Mouse (Mus musculus): ENCODE data around the gene Cdh20.
"Not testable (repeated sequence)": the region's sequence is repeated elsewhere in the genome, so short reads cannot be mapped to it uniquely, and the experiment has no call there.

Cdh20 gene

GRCm38 (mm10) chr1:104916507-104916906 lies 148.2 kb downstream of the Cdh20 start:
- no peak for DNase-seq (ENCODE audit: low spot score in 2 of 2)

DNA sequence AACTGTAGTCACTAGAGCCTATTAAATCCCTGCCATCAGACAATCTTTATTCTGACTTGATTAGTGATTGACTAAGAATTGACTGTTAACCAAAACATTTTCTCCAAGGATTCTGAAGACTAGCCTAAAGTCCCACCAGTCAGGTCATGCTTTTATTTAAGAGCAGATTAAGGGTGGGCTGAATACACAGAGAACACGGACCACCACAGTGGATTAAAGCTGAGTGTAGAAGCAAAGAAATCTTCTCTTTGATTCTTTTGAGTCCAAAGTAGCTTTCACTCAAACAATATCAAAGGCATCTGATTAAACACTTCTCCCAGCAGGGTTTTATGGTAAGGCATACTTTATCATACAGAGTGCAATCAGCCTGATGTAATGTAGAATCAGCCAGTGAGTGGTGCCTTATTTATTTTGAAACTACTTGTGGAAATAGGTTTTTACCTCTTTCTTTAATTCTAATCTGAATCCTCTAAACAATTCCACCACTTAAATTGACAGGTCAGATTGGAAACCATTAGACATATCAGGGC lies 149.0 kb downstream of the Cdh20 start:
- DNase-seq (ENCODE audit: low spot score in 2 of 2): no peak

DNA sequence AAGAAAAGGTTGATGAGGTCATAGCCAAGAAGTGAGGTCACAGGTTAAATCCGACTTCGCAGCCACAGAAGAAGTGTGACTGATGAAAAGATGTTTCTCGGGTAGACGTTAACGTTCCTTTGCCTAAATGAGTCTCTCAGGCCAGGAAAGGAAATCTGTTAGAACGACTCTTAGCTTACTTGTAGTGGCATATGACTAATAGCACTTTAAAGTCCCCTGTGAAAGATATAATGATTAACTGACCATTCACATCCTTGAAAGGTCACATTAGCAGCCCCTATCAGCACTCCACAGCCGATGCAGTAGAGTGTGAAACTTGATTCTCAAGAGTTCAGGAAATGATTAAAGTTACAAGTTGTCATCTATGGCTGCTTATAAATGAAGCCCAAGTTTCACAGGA lies 164.7 kb downstream of the Cdh20 start:
- no peak for DNase-seq (ENCODE audit: low spot score in 2 of 2)

- DNase-seq (ENCODE audit: low spot score in 2 of 2): no peak
Observed at GRCm38 (mm10) chr1:104936966-104937365, 168.6 kb downstream of the Cdh20 start.

DNA sequence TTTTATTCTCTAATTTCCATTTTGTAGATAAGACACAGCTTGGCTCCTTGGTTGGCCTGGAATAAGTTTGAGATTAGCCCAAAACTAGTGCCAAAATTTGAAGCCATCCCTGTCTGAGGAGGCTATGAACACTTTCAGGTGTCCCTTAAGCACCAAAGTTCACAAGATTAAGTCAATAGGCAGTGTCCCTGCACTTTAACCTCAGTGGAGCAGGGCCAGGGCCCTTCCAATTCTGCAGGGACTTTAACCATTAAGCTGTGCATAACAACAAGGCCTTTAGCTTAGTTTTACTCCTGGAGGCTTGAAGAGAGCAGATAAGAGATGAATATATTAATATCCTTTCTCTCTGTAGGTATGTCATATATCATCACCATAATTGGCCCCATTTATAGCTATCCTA lies 170.8 kb downstream of the Cdh20 start:
- no peak for DNase-seq (ENCODE audit: low spot score in 2 of 2)

DNA sequence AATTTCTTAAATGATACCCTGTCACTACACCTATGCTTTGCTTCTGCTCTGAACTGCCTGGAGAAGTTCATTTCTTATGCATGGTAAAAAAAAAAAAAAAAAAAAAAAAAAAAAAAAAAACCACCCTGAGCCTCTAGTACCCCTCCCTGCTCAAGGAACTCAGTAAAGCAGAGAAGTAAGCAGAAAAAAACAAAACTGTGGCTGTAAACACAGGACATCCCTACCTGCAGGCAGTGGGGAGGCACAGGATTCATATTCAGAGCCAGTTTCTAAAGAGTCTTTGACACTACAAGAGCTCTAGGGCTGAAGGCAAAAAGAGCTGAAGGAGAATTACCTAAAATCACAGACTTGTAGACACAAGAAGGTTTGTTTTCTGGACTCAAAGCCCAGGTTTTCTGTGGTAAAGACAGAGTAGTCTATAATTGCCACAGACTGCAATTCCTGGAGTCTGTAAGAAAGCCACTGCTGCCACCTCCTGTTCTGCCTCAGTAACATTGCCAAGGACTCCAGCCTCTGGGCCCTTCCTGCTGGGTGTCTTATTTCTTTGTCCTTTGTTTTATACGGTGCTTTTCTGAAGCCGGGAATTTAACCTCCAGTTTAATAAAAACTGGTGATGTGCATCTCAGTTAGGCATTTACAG lies 176.3 kb downstream of the Cdh20 start:
- DNase-seq (ENCODE audit: low spot score in 2 of 2): no peak

GRCm38 (mm10) chr1:104945110-104945489 lies 176.8 kb downstream of the Cdh20 start:
- DNase-seq (ENCODE audit: low spot score in 2 of 2): no peak

GRCm38 (mm10) chr1:104949640-104950039 lies 181.3 kb downstream of the Cdh20 start:
- not testable (repeated sequence) for DNase-seq (ENCODE audit: low spot score in 2 of 2)

GRCm38 (mm10) chr1:104957046-104957445 lies 188.7 kb downstream of the Cdh20 start:
- DNase-seq (ENCODE audit: low spot score in 2 of 2): no peak

DNA sequence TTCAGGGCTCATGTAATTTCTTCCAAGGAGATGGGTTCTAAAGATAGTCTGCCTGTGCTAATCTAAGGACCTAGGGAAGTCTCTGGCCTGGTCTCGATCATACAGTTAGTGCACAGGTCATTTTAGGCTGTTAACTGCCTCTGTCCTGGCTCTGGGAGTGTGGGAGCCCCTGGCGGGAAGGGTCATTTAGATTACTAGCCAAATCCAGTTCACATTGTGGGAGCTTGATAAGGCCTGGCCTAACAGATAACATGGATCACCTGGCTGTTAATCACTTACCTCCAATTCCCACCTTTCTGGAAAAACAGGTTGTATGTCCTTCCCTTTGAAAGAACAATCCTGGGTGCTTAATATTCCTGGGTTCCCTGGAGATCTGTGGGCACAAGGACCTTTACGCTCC lies 193.3 kb downstream of the Cdh20 start:
- DNase-seq (ENCODE audit: low spot score in 2 of 2): no peak

DNA sequence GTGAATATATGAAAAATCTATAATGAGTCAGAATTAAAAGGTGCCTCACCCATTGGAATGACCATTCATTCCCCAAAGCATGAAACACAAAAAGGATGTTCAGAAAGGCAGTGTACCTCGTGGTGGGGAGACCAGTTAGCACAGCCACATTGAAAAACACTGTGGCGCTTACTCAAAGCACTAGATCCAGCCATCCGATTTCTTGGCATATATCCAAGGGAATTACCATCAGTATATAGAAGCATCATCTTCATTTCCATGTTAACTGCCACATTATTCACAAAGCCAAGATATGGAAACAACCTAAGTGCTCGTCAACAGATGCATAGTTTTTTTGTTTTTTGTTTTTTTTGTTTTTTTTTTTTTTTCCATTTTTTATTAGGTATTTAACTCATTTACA lies 193.9 kb downstream of the Cdh20 start:
- no peak for DNase-seq (ENCODE audit: low spot score in 2 of 2)

- DNase-seq (ENCODE audit: low spot score in 2 of 2): no peak
Observed at GRCm38 (mm10) chr1:104979068-104979467, 210.7 kb downstream of the Cdh20 start.

DNA sequence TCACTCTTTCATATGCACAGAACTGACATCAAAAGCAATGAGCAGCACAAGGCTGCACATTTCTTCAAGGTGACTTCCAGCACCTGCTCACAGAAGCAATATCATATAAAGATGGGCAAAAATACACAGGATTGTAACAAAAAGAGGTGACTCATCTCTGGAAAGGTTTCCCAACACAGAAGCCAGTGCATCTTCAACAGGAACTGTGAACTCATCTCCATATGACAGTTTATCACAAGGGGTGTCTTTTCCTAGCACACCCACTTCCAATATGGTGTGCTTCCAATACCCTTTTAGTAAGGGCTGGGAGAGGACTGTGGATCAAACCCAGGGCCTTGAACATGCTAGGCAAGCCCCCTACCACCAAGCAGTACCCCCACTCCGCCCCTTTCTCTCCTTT lies 211.9 kb downstream of the Cdh20 start:
- DNase-seq (ENCODE audit: low spot score in 2 of 2): no peak

- no peak for DNase-seq (ENCODE audit: low spot score in 2 of 2)
Observed at GRCm38 (mm10) chr1:104986222-104986973, 218.1 kb downstream of the Cdh20 start.

DNA sequence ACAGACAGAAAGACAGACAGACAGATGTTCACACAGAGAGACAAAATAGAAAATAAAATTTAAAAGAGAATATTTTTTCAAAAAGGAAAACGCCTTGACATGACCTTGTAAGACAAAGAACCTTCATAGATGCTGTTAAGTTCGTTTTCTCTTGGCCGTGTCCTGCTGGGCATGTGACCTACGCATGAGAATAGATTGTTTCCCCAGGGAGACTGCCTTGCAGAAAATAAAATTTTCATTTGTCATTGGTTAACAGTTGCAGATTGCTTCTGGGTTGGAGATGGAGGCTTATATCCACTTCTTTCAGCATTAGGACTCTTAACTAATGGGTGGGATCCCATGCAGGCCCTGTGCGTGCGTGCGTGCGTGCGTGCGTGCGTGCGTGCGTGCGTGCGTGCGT lies 219.2 kb downstream of the Cdh20 start:
- DNase-seq (ENCODE audit: low spot score in 2 of 2): no peak

DNA sequence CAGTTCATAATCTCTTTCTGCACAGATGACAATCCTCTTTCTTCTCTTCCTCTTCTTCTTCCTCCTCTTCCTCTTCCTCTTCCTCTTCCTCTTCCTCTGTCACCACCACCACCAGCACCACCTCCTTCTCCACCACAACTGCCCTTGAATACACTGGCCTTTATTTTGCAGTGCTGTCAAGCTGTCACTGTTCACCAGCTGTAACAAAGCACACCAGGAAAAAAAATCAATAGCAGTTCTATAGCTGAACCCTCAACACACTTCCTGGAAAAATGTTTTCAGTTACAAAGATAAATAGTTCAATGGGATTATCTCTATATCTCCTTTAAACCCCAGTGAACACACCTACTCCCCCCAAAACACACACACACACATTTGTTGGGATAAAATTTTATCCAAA lies 224.1 kb downstream of the Cdh20 start:
- DNase-seq (ENCODE audit: low spot score in 2 of 2): no peak

DNA sequence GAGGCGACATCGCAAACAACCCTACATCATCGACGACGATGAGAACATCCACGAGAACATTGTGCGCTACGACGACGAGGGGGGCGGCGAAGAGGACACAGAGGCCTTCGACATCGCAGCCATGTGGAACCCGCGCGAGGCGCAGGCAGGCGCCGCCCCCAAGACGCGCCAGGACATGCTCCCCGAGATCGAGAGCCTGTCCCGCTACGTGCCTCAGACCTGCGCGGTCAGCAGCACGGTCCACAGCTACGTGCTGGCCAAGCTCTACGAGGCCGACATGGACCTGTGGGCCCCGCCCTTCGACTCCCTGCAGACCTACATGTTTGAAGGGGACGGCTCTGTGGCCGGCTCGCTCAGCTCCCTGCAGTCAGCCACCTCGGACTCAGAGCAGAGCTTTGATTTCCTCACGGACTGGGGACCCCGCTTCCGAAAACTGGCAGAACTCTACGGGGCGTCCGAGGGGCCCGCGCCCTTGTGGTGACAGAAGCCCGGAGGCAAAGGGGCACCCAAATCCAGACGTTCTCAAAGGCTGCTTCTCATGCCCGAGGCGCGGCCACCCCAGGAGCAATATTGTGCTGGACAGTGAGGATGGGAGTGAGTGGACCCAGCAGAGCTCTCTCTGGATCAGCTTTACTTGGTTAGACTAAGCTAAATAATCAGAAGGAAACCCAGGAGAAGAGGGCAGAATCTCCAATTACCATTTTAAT lies 225.7 kb downstream of the Cdh20 start:
- peak in 1 of 2 experiments; percentile 8 for DNase-seq (ENCODE audit: low spot score in 2 of 2)

DNA sequence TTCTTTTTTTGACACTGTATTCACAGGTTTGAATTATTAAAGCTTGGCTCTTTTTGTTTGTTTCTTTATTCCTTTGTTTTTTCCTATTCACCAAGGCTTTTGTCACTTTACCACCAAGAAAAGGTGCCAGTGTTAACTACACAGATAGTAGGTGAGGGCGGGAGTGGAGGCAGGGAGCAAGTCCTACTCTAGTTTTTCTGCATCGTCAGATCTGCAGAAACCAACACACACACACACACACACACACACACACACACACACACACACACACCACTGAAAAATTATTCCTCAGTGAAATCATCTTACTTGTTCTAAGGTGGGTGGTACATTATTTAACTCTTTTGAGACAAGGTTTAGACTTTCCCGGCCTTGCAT lies 226.3 kb downstream of the Cdh20 start:
- DNase-seq (ENCODE audit: low spot score in 2 of 2): no peak

DNA sequence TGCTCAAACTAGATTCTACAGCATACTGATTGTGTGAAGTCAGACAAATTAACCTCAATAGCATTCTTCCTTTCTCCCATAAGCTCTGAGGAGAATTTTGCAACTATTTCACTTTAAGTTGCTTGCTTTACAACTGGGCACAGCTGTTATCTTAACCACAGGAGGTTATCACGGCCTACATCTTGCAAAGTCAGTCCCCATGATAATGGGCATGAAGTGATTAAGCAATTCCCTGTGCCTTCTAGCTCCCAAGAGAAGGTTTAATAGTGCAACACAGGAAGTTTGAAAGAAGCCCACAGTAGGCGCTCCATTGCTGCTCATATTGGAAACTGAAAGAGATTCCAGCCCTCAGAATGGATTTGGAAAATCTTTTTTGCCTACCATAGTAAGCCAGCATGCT lies 229.5 kb downstream of the Cdh20 start:
- no peak for DNase-seq (ENCODE audit: low spot score in 2 of 2)

GRCm38 (mm10) chr1:105002179-105002578 lies 233.8 kb downstream of the Cdh20 start:
- no peak for DNase-seq (ENCODE audit: low spot score in 2 of 2)

GRCm38 (mm10) chr1:105003786-105004185 lies 235.5 kb downstream of the Cdh20 start:
- no peak for DNase-seq (ENCODE audit: low spot score in 2 of 2)

GRCm38 (mm10) chr1:105012616-105013015 lies 244.3 kb downstream of the Cdh20 start:
- DNase-seq (ENCODE audit: low spot score in 2 of 2): no peak

DNA sequence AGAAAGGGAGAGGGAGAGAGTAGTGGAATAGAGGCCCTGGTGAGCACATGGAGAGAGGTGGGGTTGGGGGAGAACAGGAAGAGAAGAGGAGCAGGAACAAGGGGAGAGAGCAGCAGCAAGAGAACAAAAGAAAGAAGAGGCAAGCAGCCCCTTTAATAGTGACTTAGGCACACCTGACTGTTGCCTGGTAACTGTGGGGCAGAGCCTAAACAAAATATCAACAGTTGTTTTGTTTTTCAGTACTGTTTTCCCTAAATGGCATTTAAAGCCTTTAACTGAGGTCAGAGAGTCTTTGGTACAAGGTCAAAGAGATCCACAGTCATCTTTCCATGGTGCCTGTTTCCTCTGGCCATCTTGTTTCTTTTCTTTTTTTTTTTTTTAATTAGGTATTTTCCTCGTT lies 245.0 kb downstream of the Cdh20 start:
- DNase-seq (ENCODE audit: low spot score in 2 of 2): no peak

All from urinary bladder, adult 18-20 months (tissue).